Mouse (Mus musculus) adrenal gland, postnatal 10 days (tissue): Measurements from ENCODE around the gene Tmppe. TPM values are rescaled to one million over a fixed set of nuclear protein-coding genes. Genes with fewer than 3 reads are reported as not detected.

Source experiments
- DNase-seq: peaks from one replicate; pipeline ENCODE4 v3.0.0; 2021; ENCODE audit warnings: mixed read lengths
- total RNA-seq, 2 experiments: library from RNA; stranded (reverse); gene quantifications; 2 replicates each; pipeline ENCODE4 v1.2.3; 2021

Tmppe gene
- total RNA-seq, 2 experiments from 2014 or later: 4.4 to 7.4 TPM

DNA sequence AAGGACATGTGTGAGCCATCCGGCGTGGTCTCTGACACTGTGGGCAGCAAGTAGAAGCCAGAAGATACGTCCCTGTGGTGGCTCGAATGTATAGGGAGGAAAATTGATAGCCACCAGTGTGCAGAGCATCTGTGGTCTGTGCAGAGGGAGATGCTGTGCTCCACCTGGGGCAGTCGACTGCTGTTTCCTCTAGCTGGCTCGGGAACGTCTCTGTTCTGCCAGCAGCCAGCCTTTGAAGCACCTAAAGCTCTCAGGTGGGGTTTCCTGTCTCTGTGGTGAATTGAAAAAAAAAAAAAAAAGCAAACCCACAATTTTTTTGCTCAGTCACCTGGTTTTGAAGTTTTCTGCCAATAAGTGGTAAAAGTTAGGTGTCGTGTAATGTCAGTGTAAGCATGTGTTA, 42.4 kb downstream of the Tmppe start:
- no peak for DNase-seq

DNA sequence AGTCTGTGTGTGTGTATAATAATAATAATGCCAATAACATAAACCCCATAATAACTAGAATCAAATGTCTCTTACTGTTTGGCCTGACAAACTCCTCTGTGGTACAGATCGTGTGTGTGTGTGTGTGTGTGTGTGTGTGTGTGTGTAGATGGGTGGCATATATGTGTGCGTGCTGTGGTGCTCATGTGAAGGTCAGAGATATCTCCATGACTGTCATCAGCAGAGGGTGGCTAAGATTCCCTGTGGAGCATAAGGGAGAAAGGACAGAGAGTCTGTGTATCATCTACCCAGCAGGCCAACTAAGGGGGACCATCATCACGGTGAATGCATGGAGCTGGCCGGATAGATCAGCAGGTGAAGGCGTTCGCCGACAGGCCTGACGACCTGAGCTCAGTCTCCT, 46.0 kb downstream of the Tmppe start:
- DNase-seq: no peak

DNA sequence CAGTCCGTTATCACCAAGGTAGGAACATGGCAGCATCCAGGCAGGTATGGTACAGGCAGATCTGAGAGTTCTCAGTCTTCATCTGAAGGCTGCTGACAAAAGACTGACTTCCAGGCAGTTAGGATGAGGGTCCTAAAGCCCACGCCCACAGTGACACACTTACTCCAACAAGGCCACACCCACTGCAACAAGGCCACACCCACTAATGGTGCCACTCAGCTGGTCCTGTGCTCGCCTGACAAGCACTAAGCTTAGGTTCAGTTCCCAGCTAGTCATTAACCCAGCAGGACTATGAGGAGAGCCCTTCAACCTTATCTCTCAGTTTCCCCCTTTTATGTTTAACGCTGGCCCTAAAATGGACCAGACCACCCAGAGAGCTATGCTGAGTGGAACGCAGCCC, 47.8 kb downstream of the Tmppe start:
- DNase-seq: no peak

DNA sequence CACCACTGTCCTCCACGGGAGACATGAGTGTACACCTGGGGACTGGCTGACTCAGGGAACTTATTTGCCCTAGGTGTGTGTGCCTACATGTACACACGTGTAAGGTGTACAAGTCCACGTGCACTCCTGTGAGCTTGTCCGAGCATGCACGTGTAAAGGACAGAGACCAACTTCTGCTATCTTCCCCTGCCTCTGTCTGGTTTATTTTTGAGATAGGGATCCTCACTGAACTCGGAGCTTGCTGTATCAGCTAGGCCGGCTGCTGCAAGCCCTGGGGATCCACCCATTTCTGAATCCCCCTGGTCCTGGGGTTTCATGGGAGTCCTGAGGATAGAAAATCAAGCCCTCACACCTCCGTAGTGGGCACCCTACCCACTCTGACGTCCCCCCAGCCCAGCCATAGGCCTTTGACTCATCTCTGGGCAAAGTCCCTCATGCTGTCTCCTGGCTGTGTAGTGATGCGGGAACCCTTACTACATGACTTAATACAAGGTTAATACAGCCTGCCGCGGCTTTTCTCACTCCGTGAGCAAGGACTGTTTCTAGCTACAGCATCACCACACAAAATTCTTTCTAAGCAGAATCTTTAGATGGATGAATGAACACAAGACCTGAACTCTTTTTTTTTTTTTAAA, 48.3 kb downstream of the Tmppe start:
- no peak for DNase-seq

DNA sequence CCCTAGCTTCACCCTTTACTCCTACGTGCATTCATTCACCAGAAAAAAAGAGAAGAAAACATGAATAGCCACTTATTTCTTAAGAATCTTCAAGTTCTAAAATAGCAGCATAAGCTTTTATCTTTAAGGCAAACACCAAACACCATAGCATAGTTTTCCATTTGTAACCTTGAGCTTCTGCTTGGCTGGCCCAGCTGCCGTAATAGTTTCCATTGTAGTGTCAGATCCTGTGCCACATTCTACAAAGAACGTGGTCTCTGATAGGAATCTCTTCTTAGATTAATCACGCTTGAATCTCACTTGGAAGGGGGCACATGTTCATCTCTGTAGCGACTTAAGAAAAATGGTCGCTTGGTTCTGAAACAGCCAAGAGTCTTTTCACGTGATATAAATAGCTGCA, 50.7 kb downstream of the Tmppe start:
- DNase-seq: no peak

DNA sequence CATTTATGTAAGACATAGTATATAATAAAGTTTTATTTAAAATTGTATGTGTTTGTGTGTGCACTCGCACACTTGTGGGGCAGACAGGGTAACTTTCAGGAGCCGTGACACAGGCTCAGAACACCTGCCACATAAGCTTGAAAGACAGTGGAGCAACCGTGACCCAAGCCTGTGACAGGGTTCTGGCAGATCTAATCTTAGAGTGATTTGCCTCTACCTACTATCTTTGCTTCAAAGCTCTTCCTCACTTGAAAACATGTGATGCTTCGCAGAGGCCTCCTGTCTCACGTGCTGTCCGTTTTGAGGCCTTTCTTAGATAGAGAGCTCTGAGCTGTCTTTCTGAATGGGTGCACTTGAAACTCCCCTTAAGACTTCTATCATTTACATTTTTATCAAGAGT, 51.5 kb downstream of the Tmppe start:
- DNase-seq: no peak

DNA sequence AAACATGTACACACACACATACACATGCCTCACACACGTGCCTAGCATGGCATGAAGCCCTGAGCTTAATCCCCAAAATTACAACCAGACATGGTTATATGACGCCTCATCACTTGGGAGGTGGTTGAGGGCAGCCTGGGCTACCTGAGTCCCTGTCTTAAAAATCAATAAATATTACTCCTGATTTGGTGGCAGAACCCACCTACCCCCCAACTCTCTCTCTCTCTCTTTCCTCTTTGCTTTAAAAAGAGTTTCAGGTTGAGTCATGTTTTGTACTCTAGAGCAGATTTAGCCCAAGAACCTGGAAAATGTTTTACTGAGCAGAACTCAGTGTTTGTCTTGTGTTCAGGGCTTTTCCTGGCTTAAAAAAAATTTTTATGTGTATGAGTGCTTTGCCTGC, 54.5 kb downstream of the Tmppe start:
- DNase-seq: no peak

Other genes with a start within 250 kb of the Tmppe start
- not detected for gene Bcl2a1c, start 71.0 kb upstream of the Tmppe start, total RNA-seq
- gene Crtap, start 10.4 kb upstream of the Tmppe start, total RNA-seq: 10 to 100 TPM; 89.9 to 96.4 TPM
- 10 to 100 TPM; 24.8 to 26.9 TPM for gene Glb1, start within 50 bp of the Tmppe start, total RNA-seq
- under 1 TPM in 1 of 2 experiments, not detected in 1; 0.09 TPM for gene Ccr4, start 103.8 kb downstream of the Tmppe start, total RNA-seq
- not detected for gene C130032M10Rik, start 114.6 kb downstream of the Tmppe start, total RNA-seq
- under 1 TPM in 1 of 2 experiments, not detected in 1; 0.09 TPM for gene Trim71, start 163.3 kb downstream of the Tmppe start, total RNA-seq
- 10 to 100 TPM; 36.0 to 39.9 TPM for gene Cnot10, start 239.1 kb downstream of the Tmppe start, total RNA-seq